Comparison of ENCODE assay signal across 22 mouse cellular contexts in genomic region chr11:95809603-95810002, GRCm38 (mm10). TPM values are rescaled to one million over a fixed set of nuclear protein-coding genes. Genes with fewer than 3 reads are reported as not detected.
A peak's percentile ranks its signal among the peaks of the same experiment; 100 is the strongest.
DNase-seq lines count a peak whose midpoint lies in the region; ATAC-seq and TF ChIP-seq lines count a peak whose summit lies in the region.
"Had no signal": no experiment of that assay in that cellular context is flagged by ENCODE, and none has a peak within 500 bp of the region (broad histone marks: within the 10 kb centered on the region; RNA-seq: fewer than 3 reads in every experiment).

No protein-coding gene starts in this region.

- 52% methylated on average over 5 of the region's 5 CpGs for WGBS in heart, embryonic 10.5 days
- WGBS in liver, postnatal 0 days (ENCODE audit: insufficient replicate concordance), result 51% methylated on average over 5 of the region's 5 CpGs

- no peak overlapping the region; the same call in 1 of the 2 replicates for H3K4me2 ChIP-seq in liver, postnatal 0 days (ENCODE audit: low read depth, low read length)
- H3K4me2 ChIP-seq: heart, embryonic 15.5 days; midbrain, embryonic 12.5 days; neural tube, embryonic 13.5 days had no signal

- 0 out of 2 replicates have a peak, but pooled peaks cover 6% of the 10 kb centered on the region for H3K9me3 ChIP-seq in heart, embryonic 10.5 days
- H3K9me3 ChIP-seq in liver, postnatal 0 days (ENCODE audit: low read length), result no peaks in the 10 kb centered on the region
- H3K9me3 ChIP-seq: heart, embryonic 15.5 days had no signal

- peaks cover 7% of the 10 kb centered on the region for H3K4me1 ChIP-seq in heart, embryonic 10.5 days
- peaks cover 27% of the 10 kb centered on the region for H3K4me1 ChIP-seq in liver, postnatal 0 days (ENCODE audit: insufficient read depth)

- H3K36me3 ChIP-seq in heart, embryonic 10.5 days, result no peaks in the 10 kb centered on the region; the same call in 1 of the 2 replicates
- H3K36me3 ChIP-seq in liver, postnatal 0 days (replicated peaks; ENCODE audit: insufficient read depth, low read length), result no peaks in the 10 kb centered on the region
- H3K36me3 ChIP-seq: heart, embryonic 15.5 days; midbrain, embryonic 12.5 days; neural tube, embryonic 13.5 days had no signal

- no peak overlapping the region for H3K4me3 ChIP-seq in heart, embryonic 10.5 days
- no peak overlapping the region for H3K4me3 ChIP-seq in liver, postnatal 0 days (ENCODE audit: low read depth, low read length)
- H3K4me3 ChIP-seq: heart, adult 2 months; heart, embryonic 15.5 days; midbrain, embryonic 12.5 days; neural tube, embryonic 13.5 days had no signal

- H3K27ac ChIP-seq in heart, embryonic 10.5 days, result peak overlapping the region; percentile 26; the same call in 1 of the 2 replicates
- H3K27ac ChIP-seq in liver, postnatal 0 days (ENCODE audit: low read depth), result peak overlapping the region; percentile 97
- H3K27ac ChIP-seq: heart, adult 2 months; heart, embryonic 15.5 days; midbrain, embryonic 12.5 days; neural tube, embryonic 13.5 days; stomach, postnatal 0 days had no signal

- no peak for TF ChIP-seq CTCF in liver, postnatal 0 days (IDR thresholded peaks at IDR 0.05; ENCODE audit: low read depth)

- 0 out of 2 replicates have a peak overlapping the region, but pooled peaks have one; percentile 4 for H3K9ac ChIP-seq in liver, postnatal 0 days (replicated peaks)
- H3K9ac ChIP-seq: heart, embryonic 15.5 days; midbrain, embryonic 12.5 days; neural tube, embryonic 13.5 days had no signal

- ATAC-seq in liver, postnatal 0 days, result no peak
- ATAC-seq: forebrain, embryonic 14.5 days had no signal

- TF ChIP-seq EP300 in liver, postnatal 0 days (IDR thresholded peaks at IDR 0.05; ENCODE audit: low read depth), result no peak

- H3K27me3 ChIP-seq in heart, embryonic 10.5 days (ENCODE audit: insufficient read depth, poor library complexity, severe bottlenecking), result no peaks in the 10 kb centered on the region
- no peaks in the 10 kb centered on the region for H3K27me3 ChIP-seq in liver, postnatal 0 days (ENCODE audit: insufficient read depth, low read length)
- H3K27me3 ChIP-seq: heart, embryonic 15.5 days; midbrain, embryonic 12.5 days; neural tube, embryonic 13.5 days had no signal

- DNase-seq in heart, embryonic 10.5 days (ENCODE audit: low spot score), result no peak
- no peak for DNase-seq in heart, adult 11 months
- peak; percentile 24 for DNase-seq in retina, embryonic 14.5 days (ENCODE audit: low spot score)
- DNase-seq in retina, postnatal 1 day, result no peak
- DNase-seq in liver, result peak; percentile 47
- DNase-seq in liver, postnatal 0 days, result no peak
- DNase-seq in T-cell, adult 2 months (ENCODE audit: low spot score), result no peak
- no peak for DNase-seq in frontal cortex, postnatal 14 days (ENCODE audit: low spot score in 2 of 2)
- DNase-seq: adrenal gland, postnatal 10 days; cerebellum, adult 9-11 months; gastrocnemius, postnatal 14 days; heart, adult 2 months; heart, postnatal 4 days; kidney, adult 2 months; kidney, postnatal 10 days; lung, adult 2 months; lung, postnatal 36 days had no signal

RNA-seq across cellular contexts. Expression of gene Phospho1, which starts 14.7 kb away (rescaled TPM):
- 0.31 and 0.42 TPM in 2 replicates for polyA plus RNA-seq in heart, embryonic 10.5 days (2016; fragmentation: Nextera tagmentation; extraction: Ambion mirVana)
- polyA plus RNA-seq in liver, postnatal 0 days (2015; fragmentation: Nextera tagmentation; extraction: Ambion mirVana), result 1.9 and 2.0 TPM in 2 replicates
- polyA plus RNA-seq: forebrain, embryonic 14.5 days; midbrain, embryonic 12.5 days; neural tube, embryonic 13.5 days had no signal

RNA-seq across cellular contexts. Expression of gene Gngt2, which starts 27.4 kb away (rescaled TPM):
- 43.2 and 60.8 TPM in 2 replicates for polyA plus RNA-seq in heart, embryonic 10.5 days (2016; fragmentation: Nextera tagmentation; extraction: Ambion mirVana)
- polyA plus RNA-seq in liver, postnatal 0 days (2015; fragmentation: Nextera tagmentation; extraction: Ambion mirVana), result 30.2 and 32.2 TPM in 2 replicates

RNA-seq across cellular contexts. Expression of gene Abi3, which starts 32.7 kb away (rescaled TPM):
- 26.6 and 32.4 TPM in 2 replicates for polyA plus RNA-seq in heart, embryonic 10.5 days (2016; fragmentation: Nextera tagmentation; extraction: Ambion mirVana)
- polyA plus RNA-seq in liver, postnatal 0 days (2015; fragmentation: Nextera tagmentation; extraction: Ambion mirVana), result 9.8 and 10.2 TPM in 2 replicates

Comparison
In these comparisons a context has a peak if more than half of its experiments do, and no peak if none do; other contexts are left out.
1. DNase-seq: peak in retina, embryonic 14.5 days (single experiment) and liver (single experiment); none in heart, embryonic 10.5 days (single experiment), heart, adult 11 months (single experiment), retina, postnatal 1 day (single experiment), liver, postnatal 0 days (single experiment), T-cell, adult 2 months (single experiment) and frontal cortex, postnatal 14 days (0 of 2).